Mouse (Mus musculus): Measurements from ENCODE around the gene Gm5134. TPM values are rescaled to one million over a fixed set of nuclear protein-coding genes. Genes with fewer than 3 reads are reported as not detected.
A peak's percentile ranks its signal among the peaks of the same experiment; 100 is the strongest.

Gene Gm5134
- polyA plus RNA-seq, 1 experiment from 2014 or later = not detected

GRCm38 (mm10) chr10:76027127-76028015 lies 73.1 kb downstream of the Gm5134 start:
- no peak for DNase-seq (ENCODE audit: low spot score)
- H3K27me3 ChIP-seq (ENCODE audit: control insufficient read depth, insufficient read depth, low read length) = no peaks in the 10 kb centered on the region

GRCm38 (mm10) chr10:76028016-76028366 lies 73.7 kb downstream of the Gm5134 start:
- Histone ChIP-seq H3K4me1 (replicated peaks; ENCODE audit: control insufficient read depth, insufficient read depth, low read length) (no peaks in the 10 kb centered on the region), H3K4me2 (replicated peaks) (no peak overlapping the region), H3K4me3 (replicated peaks; ENCODE audit: low read length) (no peak overlapping the region), H3K9me3 (ENCODE audit: control insufficient read depth, low read length) (no peaks in the 10 kb centered on the region), H3K27me3 (ENCODE audit: control insufficient read depth, insufficient read depth, low read length) (no peaks in the 10 kb centered on the region), H3K9ac (no peak overlapping the region), H3K36me3 (replicated peaks; ENCODE audit: control insufficient read depth, insufficient read depth) (no peaks in the 10 kb centered on the region), H3K27ac (no peak overlapping the region)
- DNase-seq (ENCODE audit: low spot score) (no peak), ATAC-seq (ENCODE audit: low FRiP score) (no peak)
- WGBS = 24% methylated on average over 4 of the region's 4 CpGs

More at GRCm38 (mm10) chr10:76027127-76028015, 73.1 kb downstream of the Gm5134 start:
- no peaks in the 10 kb centered on the region for H3K4me1 ChIP-seq (replicated peaks; ENCODE audit: control insufficient read depth, insufficient read depth, low read length)
- no peak for ATAC-seq (ENCODE audit: low FRiP score)
- H3K4me2 ChIP-seq (replicated peaks) = no peak overlapping the region
- no peaks in the 10 kb centered on the region for H3K9me3 ChIP-seq (ENCODE audit: control insufficient read depth, low read length)
- no peaks in the 10 kb centered on the region for H3K36me3 ChIP-seq (replicated peaks; ENCODE audit: control insufficient read depth, insufficient read depth)
- no peak overlapping the region for H3K27ac ChIP-seq
- 66% methylated on average over 12 of the region's 12 CpGs for WGBS
- no peak overlapping the region for H3K4me3 ChIP-seq (replicated peaks; ENCODE audit: low read length)
- no peak overlapping the region for H3K9ac ChIP-seq

- Histone ChIP-seq H3K36me3 (replicated peaks; ENCODE audit: control insufficient read depth, insufficient read depth) (no peaks in the 10 kb centered on the region), H3K4me2 (replicated peaks) (no peak overlapping the region), H3K4me3 (replicated peaks; ENCODE audit: low read length) (no peak overlapping the region), H3K4me1 (replicated peaks; ENCODE audit: control insufficient read depth, insufficient read depth, low read length) (peaks cover 4% of the 10 kb centered on the region), H3K9me3 (ENCODE audit: control insufficient read depth, low read length) (no peaks in the 10 kb centered on the region), H3K27me3 (ENCODE audit: control insufficient read depth, insufficient read depth, low read length) (no peaks in the 10 kb centered on the region), H3K9ac (no peak overlapping the region), H3K27ac (no peak overlapping the region)
- ATAC-seq (ENCODE audit: low FRiP score) = no peak
- WGBS = 81% methylated on average over 9 of the region's 9 CpGs
- DNase-seq (ENCODE audit: low spot score) = no peak
Observed at GRCm38 (mm10) chr10:76028396-76028795, 74.1 kb downstream of the Gm5134 start.

- Histone ChIP-seq H3K9me3 (ENCODE audit: control insufficient read depth, low read length) (no peaks in the 10 kb centered on the region), H3K36me3 (replicated peaks; ENCODE audit: control insufficient read depth, insufficient read depth) (no peaks in the 10 kb centered on the region), H3K4me2 (replicated peaks) (no peak overlapping the region), H3K9ac (no peak overlapping the region), H3K4me1 (replicated peaks; ENCODE audit: control insufficient read depth, insufficient read depth, low read length) (peaks cover 7% of the 10 kb centered on the region), H3K27ac (no peak overlapping the region), H3K4me3 (replicated peaks; ENCODE audit: low read length) (no peak overlapping the region), H3K27me3 (ENCODE audit: control insufficient read depth, insufficient read depth, low read length) (no peaks in the 10 kb centered on the region)
- DNase-seq (ENCODE audit: low spot score) (no peak), ATAC-seq (ENCODE audit: low FRiP score) (no peak)
- WGBS = 66% methylated on average over 5 of the region's 5 CpGs
Observed at GRCm38 (mm10) chr10:76029276-76029675, 75.0 kb downstream of the Gm5134 start.

- H3K9ac ChIP-seq = no peak overlapping the region
- ATAC-seq (ENCODE audit: low FRiP score) = no peak
- no peaks in the 10 kb centered on the region for H3K27me3 ChIP-seq (ENCODE audit: control insufficient read depth, insufficient read depth, low read length)
- H3K9me3 ChIP-seq (ENCODE audit: control insufficient read depth, low read length) = no peaks in the 10 kb centered on the region
- no peak overlapping the region for H3K4me2 ChIP-seq (replicated peaks)
- no peak overlapping the region for H3K27ac ChIP-seq
- 62% methylated on average over 5 of the region's 5 CpGs for WGBS
- H3K4me1 ChIP-seq (replicated peaks; ENCODE audit: control insufficient read depth, insufficient read depth, low read length) = peaks cover 7% of the 10 kb centered on the region
- DNase-seq (ENCODE audit: low spot score) = no peak
- no peak overlapping the region for H3K4me3 ChIP-seq (replicated peaks; ENCODE audit: low read length)
- no peaks in the 10 kb centered on the region for H3K36me3 ChIP-seq (replicated peaks; ENCODE audit: control insufficient read depth, insufficient read depth)
Observed at GRCm38 (mm10) chr10:76030496-76030895, 76.2 kb downstream of the Gm5134 start.

GRCm38 (mm10) chr10:76031511-76032401 lies 77.4 kb downstream of the Gm5134 start:
- no peaks in the 10 kb centered on the region for H3K27me3 ChIP-seq (ENCODE audit: control insufficient read depth, insufficient read depth, low read length)
- peak; percentile 74 for ATAC-seq (ENCODE audit: low FRiP score)
- H3K36me3 ChIP-seq (replicated peaks; ENCODE audit: control insufficient read depth, insufficient read depth) = no peaks in the 10 kb centered on the region
- peak overlapping the region; percentile 89 for H3K4me3 ChIP-seq (replicated peaks; ENCODE audit: low read length)
- peak overlapping the region; percentile 62 for H3K27ac ChIP-seq
- no peaks in the 10 kb centered on the region for H3K9me3 ChIP-seq (ENCODE audit: control insufficient read depth, low read length)
- peak overlapping the region; percentile 91 for H3K9ac ChIP-seq
- DNase-seq (ENCODE audit: low spot score) = no peak
- WGBS = 57% methylated on average over 14 of the region's 14 CpGs
- H3K4me1 ChIP-seq (replicated peaks; ENCODE audit: control insufficient read depth, insufficient read depth, low read length) = peaks cover 7% of the 10 kb centered on the region
- H3K4me2 ChIP-seq (replicated peaks) = peak overlapping the region; percentile 63

- Histone ChIP-seq H3K4me3 (replicated peaks; ENCODE audit: low read length) (peak within 1 kb of the TSS; percentile 89), H3K9ac (peak within 1 kb of the TSS; percentile 91), H3K9me3 (ENCODE audit: control insufficient read depth, low read length) (no peaks in the 10 kb centered on the region), H3K4me2 (replicated peaks) (peak within 1 kb of the TSS; percentile 63), H3K27me3 (ENCODE audit: control insufficient read depth, insufficient read depth, low read length) (no peaks in the 10 kb centered on the region), H3K36me3 (replicated peaks; ENCODE audit: control insufficient read depth, insufficient read depth) (no peaks in the 10 kb centered on the region), H3K27ac (peak within 1 kb of the TSS; percentile 62), H3K4me1 (replicated peaks; ENCODE audit: control insufficient read depth, insufficient read depth, low read length) (peaks cover 7% of the 10 kb centered on the region)
- ATAC-seq (ENCODE audit: low FRiP score) (peak; percentile 99), DNase-seq (ENCODE audit: low spot score) (peak; percentile 89)
- WGBS = under 1% methylated on average over 58 of the region's 58 CpGs
Observed at GRCm38 (mm10) chr10:76032402-76033118, 78.2 kb downstream of the Gm5134 start, which contains the start of gene Zfp280b. Gene Zfp280b, plus strand, starts transcription at chr10:76032650.

- H3K27me3 ChIP-seq (ENCODE audit: control insufficient read depth, insufficient read depth, low read length) = no peaks in the 10 kb centered on the region
- no peaks in the 10 kb centered on the region for H3K9me3 ChIP-seq (ENCODE audit: control insufficient read depth, low read length)
- DNase-seq (ENCODE audit: low spot score) (peak; percentile 36), ATAC-seq (ENCODE audit: low FRiP score) (no peak)
- H3K27ac ChIP-seq = peak overlapping the region; percentile 62; the same call in 1 of the 2 replicates
- H3K4me3 ChIP-seq (replicated peaks; ENCODE audit: low read length) = peak overlapping the region; percentile 89
- H3K36me3 ChIP-seq (replicated peaks; ENCODE audit: control insufficient read depth, insufficient read depth) = peaks cover 2% of the 10 kb centered on the region; the same call in 1 of the 2 replicates
- H3K4me2 ChIP-seq (replicated peaks) = peak overlapping the region; percentile 63
- H3K4me1 ChIP-seq (replicated peaks; ENCODE audit: control insufficient read depth, insufficient read depth, low read length) = peaks cover 7% of the 10 kb centered on the region
- peak overlapping the region; percentile 91 for H3K9ac ChIP-seq
- 20% methylated on average over 7 of the region's 7 CpGs for WGBS
Observed at GRCm38 (mm10) chr10:76033119-76033455, 78.8 kb downstream of the Gm5134 start.
